Comparison of ENCODE assay signal across 20 mouse cellular contexts in the genomic region with DNA sequence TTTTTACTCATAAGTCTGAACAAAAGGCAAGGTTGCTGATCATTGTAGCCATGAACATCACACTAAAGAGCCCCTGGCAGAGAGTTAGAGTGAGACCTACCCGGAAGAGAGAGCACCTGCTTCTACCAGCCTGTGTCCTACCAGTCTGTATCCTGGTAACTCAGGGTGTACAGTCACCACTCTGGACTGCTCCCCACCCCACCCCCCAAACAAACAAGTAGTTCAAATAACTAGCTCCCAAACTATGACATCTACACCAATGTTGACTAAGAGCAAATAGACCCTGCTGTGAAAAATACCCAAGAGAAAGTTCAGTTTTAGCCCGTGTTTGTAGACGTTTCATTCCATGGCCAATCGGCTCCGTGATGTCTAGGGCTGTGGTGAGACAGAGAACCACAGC. TPM values are rescaled to one million over a fixed set of nuclear protein-coding genes. Genes with fewer than 3 reads are reported as not detected.
A peak's percentile ranks its signal among the peaks of the same experiment; 100 is the strongest.
DNase-seq lines count a peak whose midpoint lies in the region; ATAC-seq and TF ChIP-seq lines count a peak whose summit lies in the region.
"Had no signal": no experiment of that assay in that cellular context is flagged by ENCODE, and none has a peak within 500 bp of the region (broad histone marks: within the 10 kb centered on the region; RNA-seq: fewer than 3 reads in every experiment).

No protein-coding gene starts in this region.

- H3K9ac ChIP-seq in midbrain, embryonic 11.5 days (ENCODE audit: low read length) = no peak overlapping the region
- H3K9ac ChIP-seq in midbrain, postnatal 0 days (replicated peaks; ENCODE audit: low read length, poor library complexity, severe bottlenecking) = no peak overlapping the region
- H3K9ac ChIP-seq in liver, embryonic 14.5 days (replicated peaks) = no peak overlapping the region
- H3K9ac ChIP-seq in stomach, postnatal 0 days (ENCODE audit: low read length) = no peak overlapping the region
- H3K9ac ChIP-seq: embryonic facial prominence, embryonic 13.5 days; heart, embryonic 12.5 days; hindbrain, embryonic 12.5 days; kidney, embryonic 15.5 days had no signal

- no peak for TF ChIP-seq EP300 in liver, embryonic 14.5 days (IDR thresholded peaks at IDR 0.05; ENCODE audit: low read depth)
- TF ChIP-seq EP300 in stomach, postnatal 0 days (optimal IDR thresholded peaks at IDR 0.05) = no peak

- peak; percentile 23 for DNase-seq in midbrain, embryonic 11.5 days (ENCODE audit: low spot score, missing footprints)
- no peak for DNase-seq in midbrain, postnatal 0 days (ENCODE audit: low spot score)
- peak; percentile 43 for DNase-seq in liver
- no peak for DNase-seq in liver, embryonic 14.5 days (ENCODE audit: low read depth in 3 of 3, low spot score in 3 of 3)
- DNase-seq in stomach, postnatal 0 days (ENCODE audit: low spot score) = peak; percentile 77
- DNase-seq in retina, postnatal 1 day = no peak
- DNase-seq in right cerebral cortex, postnatal 25 days = no peak
- DNase-seq: adrenal gland, adult 2 months; cerebellum, adult 9-10 months; heart, postnatal 14 days; kidney, postnatal 4 days had no signal

- no peaks in the 10 kb centered on the region for H3K9me3 ChIP-seq in midbrain, embryonic 11.5 days (ENCODE audit: control insufficient read depth, low read length)
- no peaks in the 10 kb centered on the region for H3K9me3 ChIP-seq in midbrain, postnatal 0 days (ENCODE audit: low read length)
- H3K9me3 ChIP-seq in liver, embryonic 14.5 days (ENCODE audit: control insufficient read depth, low read length) = no peaks in the 10 kb centered on the region
- no peaks in the 10 kb centered on the region for H3K9me3 ChIP-seq in stomach, postnatal 0 days (ENCODE audit: control insufficient read depth, low read length)
- H3K9me3 ChIP-seq: embryonic facial prominence, embryonic 13.5 days; kidney, embryonic 15.5 days; limb, embryonic 10.5 days; midbrain, embryonic 10.5 days had no signal

- 87% methylated on average over 5 of the region's 5 CpGs for WGBS in midbrain, embryonic 11.5 days
- 89% methylated on average over 5 of the region's 5 CpGs for WGBS in midbrain, postnatal 0 days
- WGBS in liver, embryonic 14.5 days (ENCODE audit: insufficient replicate concordance) = 64% methylated on average over 5 of the region's 5 CpGs
- 51% methylated on average over 5 of the region's 5 CpGs for WGBS in stomach, postnatal 0 days

- no peak for ATAC-seq in midbrain, embryonic 11.5 days (ENCODE audit: low FRiP score)
- ATAC-seq in midbrain, postnatal 0 days (ENCODE audit: low FRiP score) = no peak
- ATAC-seq in liver, embryonic 14.5 days (ENCODE audit: insufficient read depth) = peak; percentile 66
- peak; percentile 99 for ATAC-seq in stomach, postnatal 0 days (ENCODE audit: low FRiP score, low TSS enrichment)
- ATAC-seq: forebrain, embryonic 14.5 days had no signal

- TF ChIP-seq CTCF in midbrain, postnatal 0 days (IDR thresholded peaks at IDR 0.05) = no peak
- no peak for TF ChIP-seq CTCF in liver, embryonic 14.5 days (IDR thresholded peaks at IDR 0.05; ENCODE audit: low read depth)
- TF ChIP-seq CTCF in stomach, postnatal 0 days (IDR thresholded peaks at IDR 0.05; ENCODE audit: low read depth) = no peak

- H3K4me2 ChIP-seq in midbrain, embryonic 11.5 days = no peak overlapping the region
- H3K4me2 ChIP-seq in midbrain, postnatal 0 days (ENCODE audit: low read depth, low read length, poor library complexity, severe bottlenecking) = no peak overlapping the region
- H3K4me2 ChIP-seq in liver, embryonic 14.5 days (ENCODE audit: low read depth) = 0 out of 2 replicates have a peak overlapping the region, but pooled peaks have one; percentile 15
- H3K4me2 ChIP-seq in stomach, postnatal 0 days (replicated peaks; ENCODE audit: low read depth) = no peak overlapping the region
- H3K4me2 ChIP-seq: embryonic facial prominence, embryonic 13.5 days; heart, embryonic 12.5 days; hindbrain, embryonic 12.5 days; kidney, embryonic 15.5 days had no signal

- H3K27ac ChIP-seq in midbrain, embryonic 11.5 days (ENCODE audit: low read depth, low read length) = no peak overlapping the region
- H3K27ac ChIP-seq in midbrain, postnatal 0 days (ENCODE audit: low read depth, low read length) = no peak overlapping the region
- H3K27ac ChIP-seq in liver, embryonic 14.5 days = no peak overlapping the region
- H3K27ac ChIP-seq in stomach, postnatal 0 days (replicated peaks) = no peak overlapping the region
- H3K27ac ChIP-seq: embryonic facial prominence, embryonic 13.5 days; hindbrain, embryonic 12.5 days; kidney, embryonic 15.5 days; limb, embryonic 10.5 days; macrophage; midbrain, embryonic 10.5 days had no signal

- no peaks in the 10 kb centered on the region for H3K4me1 ChIP-seq in midbrain, embryonic 11.5 days (ENCODE audit: control insufficient read depth, insufficient read depth, low read length)
- no peaks in the 10 kb centered on the region for H3K4me1 ChIP-seq in midbrain, postnatal 0 days (ENCODE audit: insufficient read depth, low read length)
- peaks cover 7 to 18% of the 10 kb centered on the region in 2 experiments for H3K4me1 ChIP-seq in liver, embryonic 14.5 days (replicated peaks; ENCODE audit: control insufficient read depth in 2 of 2, insufficient read depth in 2 of 2, low read length in 1 of 2)
- no peaks in the 10 kb centered on the region for H3K4me1 ChIP-seq in stomach, postnatal 0 days (replicated peaks; ENCODE audit: control insufficient read depth, insufficient read depth)
- H3K4me1 ChIP-seq: embryonic facial prominence, embryonic 13.5 days; heart, embryonic 12.5 days; hindbrain, embryonic 12.5 days; kidney, embryonic 15.5 days; limb, embryonic 10.5 days; midbrain, embryonic 10.5 days had no signal

- no peaks in the 10 kb centered on the region for H3K36me3 ChIP-seq in midbrain, embryonic 11.5 days (ENCODE audit: control insufficient read depth, insufficient read depth, low read length)
- no peaks in the 10 kb centered on the region for H3K36me3 ChIP-seq in midbrain, postnatal 0 days (ENCODE audit: insufficient read depth, low read length)
- no peaks in the 10 kb centered on the region for H3K36me3 ChIP-seq in liver, embryonic 14.5 days (replicated peaks; ENCODE audit: control insufficient read depth, insufficient read depth, low read depth)
- H3K36me3 ChIP-seq in stomach, postnatal 0 days (ENCODE audit: control insufficient read depth, insufficient read depth, low read length) = no peaks in the 10 kb centered on the region
- H3K36me3 ChIP-seq: embryonic facial prominence, embryonic 13.5 days; heart, embryonic 12.5 days; hindbrain, embryonic 12.5 days; kidney, embryonic 15.5 days; limb, embryonic 10.5 days; midbrain, embryonic 10.5 days had no signal

- H3K27me3 ChIP-seq in midbrain, embryonic 11.5 days (ENCODE audit: control insufficient read depth, insufficient read depth, low read length) = no peaks in the 10 kb centered on the region
- no peaks in the 10 kb centered on the region for H3K27me3 ChIP-seq in midbrain, postnatal 0 days (ENCODE audit: insufficient read depth, low read length)
- H3K27me3 ChIP-seq in liver, embryonic 14.5 days (ENCODE audit: control insufficient read depth, insufficient read depth, low read length) = no peaks in the 10 kb centered on the region
- H3K27me3 ChIP-seq in stomach, postnatal 0 days (ENCODE audit: control insufficient read depth, insufficient read depth, low read length) = no peaks in the 10 kb centered on the region
- H3K27me3 ChIP-seq: embryonic facial prominence, embryonic 13.5 days; heart, embryonic 12.5 days; hindbrain, embryonic 12.5 days; kidney, embryonic 15.5 days had no signal

- no peak overlapping the region for H3K4me3 ChIP-seq in midbrain, embryonic 11.5 days (ENCODE audit: low read depth, low read length)
- no peak overlapping the region for H3K4me3 ChIP-seq in midbrain, postnatal 0 days (ENCODE audit: low read depth, low read length)
- no peak overlapping the region for H3K4me3 ChIP-seq in liver, embryonic 14.5 days (ENCODE audit: insufficient read depth in 1 of 2, low read depth in 2 of 2, low read length in 2 of 2)
- H3K4me3 ChIP-seq in stomach, postnatal 0 days (ENCODE audit: low read depth, low read length) = no peak overlapping the region
- H3K4me3 ChIP-seq: embryonic facial prominence, embryonic 13.5 days; heart, embryonic 12.5 days; hindbrain, embryonic 12.5 days; kidney, embryonic 15.5 days; limb, embryonic 10.5 days; midbrain, embryonic 10.5 days had no signal

RNA-seq across cellular contexts. Expression of gene Gcnt4, which starts 38.3 kb away (rescaled TPM):
- polyA plus RNA-seq in midbrain, embryonic 11.5 days (2014; fragmentation: Nextera tagmentation; extraction: Ambion mirVana) = 0.25 and 0.29 TPM in 2 replicates
- 0.47 and 0.93 TPM in 2 replicates for total RNA-seq in midbrain, postnatal 0 days (2014; rRNA removed)
- polyA plus RNA-seq in midbrain, postnatal 0 days (2015; fragmentation: Nextera tagmentation; extraction: Ambion mirVana) = 0.22 and 0.26 TPM in 2 replicates
- 0.64 and 0.86 TPM in 2 replicates for polyA plus RNA-seq in liver, embryonic 14.5 days (2012; rRNA removed)
- polyA plus RNA-seq in liver, embryonic 14.5 days (2014; fragmentation: Nextera tagmentation; extraction: Ambion mirVana) = 0.29 and 0.43 TPM in 2 replicates
- polyA plus RNA-seq in stomach, postnatal 0 days (2015; fragmentation: Nextera tagmentation; extraction: Ambion mirVana) = 0.96 and 1.1 TPM in 2 replicates
- total RNA-seq: monocyte, adult 5-6 weeks had no signal
- polyA plus RNA-seq: macrophage had no signal

Comparison
In these comparisons a context has a peak if more than half of its experiments do, and no peak if none do; other contexts are left out.
1. DNase-seq: peak in midbrain, embryonic 11.5 days (single experiment), liver (single experiment) and stomach, postnatal 0 days (single experiment); none in midbrain, postnatal 0 days (single experiment), liver, embryonic 14.5 days (0 of 3), retina, postnatal 1 day (single experiment) and right cerebral cortex, postnatal 25 days (single experiment).
2. ATAC-seq: peak in liver, embryonic 14.5 days (single experiment) and stomach, postnatal 0 days (single experiment); none in midbrain, embryonic 11.5 days (single experiment) and midbrain, postnatal 0 days (single experiment).